Mouse (Mus musculus): Measurements from ENCODE around the gene Ccdc90b. TPM values are rescaled to one million over a fixed set of nuclear protein-coding genes. Genes with fewer than 3 reads are reported as not detected.

The Ccdc90b gene
- total and polyA plus RNA-seq, 3 experiments, result not detected

- H3K27me3 ChIP-seq (ENCODE audit: control insufficient read depth in 1 of 2, insufficient read depth in 2 of 2, low read length in 2 of 2), result no peaks in the 10 kb centered on the region
- H3K79me2 ChIP-seq (ENCODE audit: control insufficient read depth, insufficient read depth, low read length, poor library complexity), result no peaks in the 10 kb centered on the region
- H3K9me3 ChIP-seq (replicated peaks; ENCODE audit: insufficient read depth, low read length), result no peaks in the 10 kb centered on the region
- TF ChIP-seq MAZ (IDR thresholded peaks at IDR 0.05; ENCODE audit: low read depth, low read length), result no peak
- no peak for TF ChIP-seq NELFE (IDR thresholded peaks at IDR 0.05; ENCODE audit: low read depth, low read length)
- no peak for TF ChIP-seq POLR2AphosphoS2 (IDR thresholded peaks at IDR 0.05; ENCODE audit: low read length)
- no peak for TF ChIP-seq USF2 (IDR thresholded peaks at IDR 0.05; ENCODE audit: borderline replicate concordance in 1 of 2, insufficient read depth in 1 of 2, low read depth in 1 of 2, low read length in 2 of 2)
- TF ChIP-seq RCOR1 (IDR thresholded peaks at IDR 0.05; ENCODE audit: low read depth, low read length), result no peak
- TF ChIP-seq ZKSCAN1 (IDR thresholded peaks at IDR 0.05; ENCODE audit: low read depth, low read length), result no peak
- no peak for TF ChIP-seq ZNF384 (IDR thresholded peaks at IDR 0.05; ENCODE audit: low read depth, low read length)
- no peak for TF ChIP-seq HCFC1 (IDR thresholded peaks at IDR 0.05; ENCODE audit: low read depth, low read length)
- no peak overlapping the region for H3K27ac ChIP-seq (ENCODE audit: control insufficient read depth, low read depth, low read length)
- H3K4me3 ChIP-seq (ENCODE audit: control insufficient read depth in 1 of 2, insufficient read depth in 1 of 2, low read depth in 2 of 2, low read length in 2 of 2), result no peak overlapping the region
- no peak for DNase-seq (ENCODE audit: low read depth, low spot score)
- H3K9ac ChIP-seq (ENCODE audit: control insufficient read depth, low read depth, low read length, poor library complexity, severe bottlenecking), result no peak overlapping the region
- H3K4me1 ChIP-seq (ENCODE audit: control insufficient read depth in 1 of 2, insufficient read depth in 2 of 2, low read length in 2 of 2), result no peaks in the 10 kb centered on the region
- H3K36me3 ChIP-seq (ENCODE audit: control insufficient read depth in 1 of 2, insufficient read depth in 2 of 2, low read length in 2 of 2), result no peaks in the 10 kb centered on the region
Measured at GRCm38 (mm10) chr7:92558744-92559143, 2.2 kb upstream of the Ccdc90b start.

- Histone ChIP-seq H3K79me2 (ENCODE audit: control insufficient read depth, insufficient read depth, low read length, poor library complexity) (no peaks in the 10 kb centered on the region), H3K27ac (ENCODE audit: control insufficient read depth, low read depth, low read length) (no peak overlapping the region), H3K9ac (ENCODE audit: control insufficient read depth, low read depth, low read length, poor library complexity, severe bottlenecking) (no peak overlapping the region), H3K36me3 (ENCODE audit: control insufficient read depth in 1 of 2, insufficient read depth in 2 of 2, low read length in 2 of 2) (no peaks in the 10 kb centered on the region), H3K27me3 (ENCODE audit: control insufficient read depth in 1 of 2, insufficient read depth in 2 of 2, low read length in 2 of 2) (no peaks in the 10 kb centered on the region; a peak in 1 of 4 replicates), H3K4me3 (ENCODE audit: control insufficient read depth in 1 of 2, insufficient read depth in 1 of 2, low read depth in 2 of 2, low read length in 2 of 2) (no peak overlapping the region), H3K9me3 (replicated peaks; ENCODE audit: insufficient read depth, low read length) (no peaks in the 10 kb centered on the region), H3K4me1 (ENCODE audit: control insufficient read depth in 1 of 2, insufficient read depth in 2 of 2, low read length in 2 of 2) (no peaks in the 10 kb centered on the region)
- no peak for TF ChIP-seq USF2 (IDR thresholded peaks at IDR 0.05; ENCODE audit: borderline replicate concordance in 1 of 2, insufficient read depth in 1 of 2, low read depth in 1 of 2, low read length in 2 of 2)
- TF ChIP-seq JUND (IDR thresholded peaks at IDR 0.05; ENCODE audit: low read depth, low read length), result no peak
- TF ChIP-seq GABPA (IDR thresholded peaks at IDR 0.05; ENCODE audit: low read depth, low read length), result no peak
- TF ChIP-seq SIN3A (IDR thresholded peaks at IDR 0.05; ENCODE audit: low read length), result no peak
- TF ChIP-seq TAL1 (IDR thresholded peaks at IDR 0.05; ENCODE audit: low read length), result no peak
- TF ChIP-seq POLR2A (IDR thresholded peaks at IDR 0.05; ENCODE audit: control insufficient read depth in 1 of 2, insufficient read depth in 1 of 2, low read depth in 1 of 2, low read length in 2 of 2, poor library complexity in 1 of 2), result no peak
- no peak for TF ChIP-seq NRF1 (IDR thresholded peaks at IDR 0.05; ENCODE audit: insufficient read depth, low read depth, low read length, poor library complexity, severe bottlenecking)
- TF ChIP-seq ZKSCAN1 (IDR thresholded peaks at IDR 0.05; ENCODE audit: low read depth, low read length), result no peak
- TF ChIP-seq CTCF (IDR thresholded peaks at IDR 0.05 in 2 of 3, conservative IDR thresholded peaks at IDR 0.05 in 1 of 3; ENCODE audit: control insufficient read depth in 1 of 3, insufficient read depth in 1 of 3, low read depth in 2 of 3, low read length in 3 of 3, poor library complexity in 1 of 3, severe bottlenecking in 1 of 3), result no peak
- TF ChIP-seq BHLHE40 (IDR thresholded peaks at IDR 0.05; ENCODE audit: borderline replicate concordance, low read depth, low read length), result no peak
- no peak for TF ChIP-seq CHD1 (IDR thresholded peaks at IDR 0.05; ENCODE audit: low read depth, low read length)
- TF ChIP-seq HCFC1 (IDR thresholded peaks at IDR 0.05; ENCODE audit: low read depth, low read length), result no peak
- no peak for TF ChIP-seq MXI1 (IDR thresholded peaks at IDR 0.05; ENCODE audit: low read depth, low read length)
- TF ChIP-seq ZC3H11A (IDR thresholded peaks at IDR 0.05; ENCODE audit: low read depth, low read length), result no peak
- no peak for TF ChIP-seq RAD21 (IDR thresholded peaks at IDR 0.05; ENCODE audit: low read depth, low read length)
- no peak for TF ChIP-seq ETS1 (IDR thresholded peaks at IDR 0.05; ENCODE audit: low read depth, low read length)
- no peak for TF ChIP-seq SMC3 (IDR thresholded peaks at IDR 0.05; ENCODE audit: low read depth, low read length)
- no peak for TF ChIP-seq EP300 (IDR thresholded peaks at IDR 0.05; ENCODE audit: low read depth in 1 of 2, low read length in 2 of 2)
- DNase-seq (ENCODE audit: low read depth, low spot score), result no peak
Measured at GRCm38 (mm10) chr7:92566775-92567174, 5.8 kb downstream of the Ccdc90b start.

Measured in MEL (cell line).